Mouse (Mus musculus) layer of hippocampus, postnatal 36 days (tissue): ENCODE measurements around the gene Slc20a1. TPM values are rescaled to one million over a fixed set of nuclear protein-coding genes. Genes with fewer than 3 reads are reported as not detected.
A peak's percentile ranks its signal among the peaks of the same experiment; 100 is the strongest.

ENCODE experiments used
- DNase-seq, 2 experiments: peaks; one replicate each; pipeline ENCODE4 v3.0.0; 2022
- total RNA-seq, 2 experiments: library from RNA; stranded (reverse); gene quantifications; 2 replicates each; pipeline ENCODE4 v1.2.3; 2021

Slc20a1 gene
- total RNA-seq, 2 experiments from 2014 or later: 115 to 119 TPM

DNA sequence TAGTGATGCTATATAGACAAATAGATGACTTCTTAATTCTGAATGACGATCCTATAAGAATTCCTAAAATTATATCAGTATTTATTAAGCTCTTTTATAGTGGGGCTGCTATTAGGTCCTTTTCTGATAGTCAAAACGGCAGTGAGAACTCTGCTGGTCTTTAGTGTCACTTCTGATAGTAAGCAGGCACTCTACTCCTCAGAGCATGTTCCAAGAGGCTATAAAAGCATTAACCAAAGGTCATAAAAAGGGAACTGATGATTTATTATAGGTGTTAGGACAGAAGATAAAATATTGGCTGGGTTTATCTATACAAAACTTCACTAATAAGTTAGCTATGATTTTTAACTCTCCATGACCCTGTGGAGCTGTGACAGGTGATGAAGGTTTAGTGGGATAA lies 55.5 kb downstream of the Slc20a1 start:
- DNase-seq: no peak

GRCm38 (mm10) chr2:129256006-129256405 lies 57.4 kb downstream of the Slc20a1 start:
- no peak for DNase-seq

GRCm38 (mm10) chr2:129258056-129258455 lies 59.5 kb downstream of the Slc20a1 start:
- no peak for DNase-seq

- DNase-seq: peak; percentile 35 to 51
These were observed 60.1 kb downstream of the Slc20a1 start for GRCm38 (mm10) chr2:129258475-129259211.

- DNase-seq: no peak
These were observed 62.1 kb downstream of the Slc20a1 start for GRCm38 (mm10) chr2:129260646-129261045.

Other genes starting within 250 kb of the Slc20a1 start
- gene Zc3h6, start 231.4 kb upstream of the Slc20a1 start, total RNA-seq: 10 to 100 TPM; 15.6 to 17.2 TPM
- 1 to 10 TPM; 3.2 to 4.9 TPM for gene Gm10762, start 231.0 kb upstream of the Slc20a1 start, total RNA-seq
- under 1 TPM in 1 of 2 experiments, not detected in 1; 0.07 TPM for gene Vinac1, start 150.6 kb upstream of the Slc20a1 start, total RNA-seq
- gene Ttl, start 132.8 kb upstream of the Slc20a1 start, total RNA-seq: 10 to 100 TPM; 32.2 to 33.4 TPM
- 10 to 100 TPM; 16.0 to 18.3 TPM for gene Polr1b, start 97.8 kb upstream of the Slc20a1 start, total RNA-seq
- gene Chchd5, start 69.1 kb upstream of the Slc20a1 start, total RNA-seq: 10 to 100 TPM; 10.8 to 12.4 TPM
- under 1 TPM; 0.43 to 0.52 TPM for gene Ckap2l, start 98.4 kb downstream of the Slc20a1 start, total RNA-seq
- gene Il1a, start 111.2 kb downstream of the Slc20a1 start, total RNA-seq: under 1 TPM; 0.40 to 0.63 TPM
- gene Il1b, start 172.4 kb downstream of the Slc20a1 start, total RNA-seq: not detected